Mouse (Mus musculus): Measurements from ENCODE around the gene Ghdc. TPM values are rescaled to one million over a fixed set of nuclear protein-coding genes. Genes with fewer than 3 reads are reported as not detected.

Ghdc gene
- total and polyA plus RNA-seq, 2 experiments, result 7.1 to 17.0 TPM

DNA sequence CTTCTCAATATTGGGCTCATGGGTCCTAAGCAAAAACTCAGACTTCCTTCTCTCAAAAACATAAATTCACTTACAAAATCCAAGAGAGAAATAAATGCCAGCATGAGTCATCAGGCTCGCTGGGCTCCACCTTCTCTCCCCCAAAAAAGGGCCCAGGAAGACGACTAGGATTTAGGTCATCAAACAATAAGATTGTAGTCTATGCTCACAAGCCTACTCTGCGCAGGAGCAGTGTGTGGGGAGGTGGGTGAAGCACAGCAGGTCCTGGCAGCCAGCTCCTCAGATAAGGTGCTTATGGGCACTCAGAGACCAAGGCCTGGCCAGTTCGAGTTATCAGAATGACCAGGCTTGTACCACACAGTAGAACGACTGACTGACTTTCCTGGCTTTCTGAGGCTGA lies 50.4 kb downstream of the Ghdc start:
- peaks cover 14% of the 10 kb centered on the region for H3K36me3 ChIP-seq (ENCODE audit: control insufficient read depth, insufficient read depth, low read length)
- no peak for DNase-seq (ENCODE audit: extremely low read depth, low read depth, low spot score)

DNA sequence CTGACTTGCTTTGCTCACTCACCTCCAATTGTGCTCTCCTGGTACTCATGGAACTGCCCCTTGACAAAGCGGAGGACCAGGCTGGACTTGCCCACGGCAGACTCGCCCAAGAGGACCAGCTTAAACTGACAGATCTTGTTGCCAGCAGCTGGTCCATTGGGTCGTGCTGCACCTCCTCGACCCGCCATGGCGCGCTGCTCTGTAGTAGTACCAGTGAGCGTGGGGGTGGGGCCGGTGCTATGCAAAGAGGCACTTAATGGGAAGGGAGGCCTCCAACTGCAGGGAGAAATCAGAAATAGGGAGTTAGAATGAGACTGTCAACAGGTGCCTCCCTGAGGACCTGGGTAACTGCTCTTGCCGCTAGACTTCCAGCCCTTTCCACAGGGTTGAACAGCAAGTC lies 50.9 kb downstream of the Ghdc start:
- 0 out of 2 replicates have a peak overlapping the region, but pooled peaks have one; percentile 18 for H3K9ac ChIP-seq (ENCODE audit: low read depth, low read length)
- H3K4me1 ChIP-seq (ENCODE audit: control insufficient read depth, insufficient read depth, low read length), result peaks cover 21% of the 10 kb centered on the region
- H3K4me3 ChIP-seq (ENCODE audit: insufficient read depth, low read depth, low read length), result no peak overlapping the region
- H3K27me3 ChIP-seq (ENCODE audit: control insufficient read depth, insufficient read depth, low read length), result no peaks in the 10 kb centered on the region
- peaks cover 14% of the 10 kb centered on the region for H3K36me3 ChIP-seq (ENCODE audit: control insufficient read depth, insufficient read depth, low read length)
- no peak for TF ChIP-seq CTCF (IDR thresholded peaks at IDR 0.05; ENCODE audit: low read depth, low read length)
- TF ChIP-seq POLR2A (IDR thresholded peaks at IDR 0.05; ENCODE audit: extremely low read depth, insufficient read depth, low read length), result no peak
- no peak for DNase-seq (ENCODE audit: extremely low read depth, low read depth, low spot score)
- H3K27ac ChIP-seq (replicated peaks; ENCODE audit: insufficient read depth, low read depth, low read length), result peak overlapping the region; percentile 58; the same call in 1 of the 2 replicates
- 86% methylated on average over 11 of the region's 11 CpGs for WGBS
- H3K79me2 ChIP-seq (ENCODE audit: control insufficient read depth, insufficient read depth, low read length), result peaks cover 12% of the 10 kb centered on the region; the same call in 1 of the 2 replicates

More for the DNA sequence above, 50.4 kb downstream of the Ghdc start:
- no peak overlapping the region for H3K9ac ChIP-seq (ENCODE audit: low read depth, low read length)
- H3K27me3 ChIP-seq (ENCODE audit: control insufficient read depth, insufficient read depth, low read length), result no peaks in the 10 kb centered on the region
- peak overlapping the region; percentile 58 for H3K27ac ChIP-seq (replicated peaks; ENCODE audit: insufficient read depth, low read depth, low read length)
- peaks cover 26% of the 10 kb centered on the region for H3K4me1 ChIP-seq (ENCODE audit: control insufficient read depth, insufficient read depth, low read length)
- peaks cover 12% of the 10 kb centered on the region; the same call in 1 of the 2 replicates for H3K79me2 ChIP-seq (ENCODE audit: control insufficient read depth, insufficient read depth, low read length)
- H3K4me3 ChIP-seq (ENCODE audit: insufficient read depth, low read depth, low read length), result no peak overlapping the region
- TF ChIP-seq POLR2A (IDR thresholded peaks at IDR 0.05; ENCODE audit: extremely low read depth, insufficient read depth, low read length) (no peak), CTCF (IDR thresholded peaks at IDR 0.05; ENCODE audit: low read depth, low read length) (no peak)
- WGBS, result 72% methylated on average over 5 of the region's 5 CpGs

DNA sequence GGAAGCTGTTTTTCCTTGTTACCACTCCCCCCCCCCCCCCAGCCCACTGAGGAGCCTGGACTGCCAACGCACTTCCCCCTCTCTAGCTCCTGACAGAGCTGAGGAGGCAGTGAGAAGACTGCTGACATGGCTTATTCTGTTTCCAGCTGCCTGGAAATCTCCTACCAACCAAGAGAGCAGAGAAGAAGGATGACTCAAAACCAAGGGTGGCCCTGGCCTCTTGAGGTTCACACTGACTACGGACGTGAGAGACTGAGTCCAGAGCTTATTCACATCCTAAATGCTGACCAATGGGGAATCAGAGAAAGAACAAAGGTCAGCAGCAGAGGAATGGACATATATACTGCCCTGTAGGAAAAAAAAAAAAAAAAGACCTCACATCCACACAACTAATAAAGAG lies 51.4 kb downstream of the Ghdc start:
- WGBS, result 74% methylated on average over 3 of the region's 3 CpGs
- no peak overlapping the region for H3K9ac ChIP-seq (ENCODE audit: low read depth, low read length)
- H3K27me3 ChIP-seq (ENCODE audit: control insufficient read depth, insufficient read depth, low read length), result no peaks in the 10 kb centered on the region
- peaks cover 15% of the 10 kb centered on the region for H3K4me1 ChIP-seq (ENCODE audit: control insufficient read depth, insufficient read depth, low read length)
- peaks cover 14% of the 10 kb centered on the region for H3K36me3 ChIP-seq (ENCODE audit: control insufficient read depth, insufficient read depth, low read length)
- H3K79me2 ChIP-seq (ENCODE audit: control insufficient read depth, insufficient read depth, low read length), result peaks cover 12% of the 10 kb centered on the region; the same call in 1 of the 2 replicates
- H3K27ac ChIP-seq (replicated peaks; ENCODE audit: insufficient read depth, low read depth, low read length), result no peak overlapping the region
- no peak for DNase-seq (ENCODE audit: extremely low read depth, low read depth, low spot score)
- TF ChIP-seq CTCF (IDR thresholded peaks at IDR 0.05; ENCODE audit: low read depth, low read length) (no peak), POLR2A (IDR thresholded peaks at IDR 0.05; ENCODE audit: extremely low read depth, insufficient read depth, low read length) (no peak)
- no peak overlapping the region for H3K4me3 ChIP-seq (ENCODE audit: insufficient read depth, low read depth, low read length)

DNA sequence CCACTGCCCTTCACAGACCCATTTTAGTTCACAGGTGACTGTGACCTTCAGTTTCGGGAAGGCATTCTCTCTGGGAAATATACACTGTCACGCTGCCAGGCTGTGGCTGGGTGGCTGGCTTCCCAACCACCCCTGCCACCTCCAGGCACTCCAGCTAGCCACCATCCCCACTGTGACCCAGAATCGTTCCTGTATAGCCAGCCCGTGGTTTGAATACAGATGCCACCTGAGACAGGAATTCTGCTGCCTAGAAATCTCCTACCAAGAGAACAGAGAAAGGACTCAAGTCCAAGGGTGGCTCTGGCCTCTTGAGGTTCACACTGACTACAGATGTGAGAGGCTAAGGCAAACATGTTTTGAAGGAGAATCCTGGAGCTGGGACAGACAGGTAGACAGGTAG lies 51.9 kb downstream of the Ghdc start:
- no peak overlapping the region for H3K27ac ChIP-seq (replicated peaks; ENCODE audit: insufficient read depth, low read depth, low read length)
- 85% methylated on average over 4 of the region's 4 CpGs for WGBS
- peaks cover 13% of the 10 kb centered on the region for H3K4me1 ChIP-seq (ENCODE audit: control insufficient read depth, insufficient read depth, low read length)
- TF ChIP-seq POLR2A (IDR thresholded peaks at IDR 0.05; ENCODE audit: extremely low read depth, insufficient read depth, low read length), result no peak
- no peak for TF ChIP-seq CTCF (IDR thresholded peaks at IDR 0.05; ENCODE audit: low read depth, low read length)
- H3K79me2 ChIP-seq (ENCODE audit: control insufficient read depth, insufficient read depth, low read length), result peaks cover 12% of the 10 kb centered on the region; the same call in 1 of the 2 replicates
- H3K36me3 ChIP-seq (ENCODE audit: control insufficient read depth, insufficient read depth, low read length), result peaks cover 14% of the 10 kb centered on the region
- no peaks in the 10 kb centered on the region for H3K27me3 ChIP-seq (ENCODE audit: control insufficient read depth, insufficient read depth, low read length)
- no peak overlapping the region for H3K4me3 ChIP-seq (ENCODE audit: insufficient read depth, low read depth, low read length)
- DNase-seq (ENCODE audit: extremely low read depth, low read depth, low spot score), result no peak
- H3K9ac ChIP-seq (ENCODE audit: low read depth, low read length), result no peak overlapping the region

DNA sequence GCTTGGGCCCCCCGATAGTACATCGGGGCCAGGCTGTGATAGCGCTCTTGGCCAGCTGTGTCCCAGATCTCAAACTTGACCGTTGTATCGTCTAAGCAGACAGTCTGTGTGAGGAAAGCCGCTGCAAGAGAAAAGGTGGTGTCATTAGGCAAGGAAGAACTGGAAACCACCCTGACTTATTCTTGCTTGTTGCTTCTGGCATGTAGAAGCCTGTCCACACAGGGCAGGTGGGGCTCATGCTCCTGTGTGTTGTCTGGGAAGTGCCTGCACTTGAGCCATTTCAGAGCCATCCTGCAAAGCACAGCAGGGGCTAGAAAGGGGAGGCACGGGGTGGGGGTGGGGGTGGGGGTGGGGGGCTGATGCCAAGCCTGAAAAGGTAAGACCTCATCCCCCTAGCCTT lies 52.3 kb downstream of the Ghdc start:
- Histone ChIP-seq H3K4me1 (ENCODE audit: control insufficient read depth, insufficient read depth, low read length) (peaks cover 13% of the 10 kb centered on the region), H3K9ac (ENCODE audit: low read depth, low read length) (no peak overlapping the region), H3K4me3 (ENCODE audit: insufficient read depth, low read depth, low read length) (no peak overlapping the region), H3K36me3 (ENCODE audit: control insufficient read depth, insufficient read depth, low read length) (peaks cover 14% of the 10 kb centered on the region), H3K27me3 (ENCODE audit: control insufficient read depth, insufficient read depth, low read length) (no peaks in the 10 kb centered on the region), H3K27ac (replicated peaks; ENCODE audit: insufficient read depth, low read depth, low read length) (no peak overlapping the region), H3K79me2 (ENCODE audit: control insufficient read depth, insufficient read depth, low read length) (peaks cover 12% of the 10 kb centered on the region; the same call in 1 of the 2 replicates)
- DNase-seq (ENCODE audit: extremely low read depth, low read depth, low spot score), result no peak
- no peak for TF ChIP-seq CTCF (IDR thresholded peaks at IDR 0.05; ENCODE audit: low read depth, low read length)
- TF ChIP-seq POLR2A (IDR thresholded peaks at IDR 0.05; ENCODE audit: extremely low read depth, insufficient read depth, low read length), result no peak
- WGBS, result 96% methylated on average over 7 of the region's 7 CpGs

DNA sequence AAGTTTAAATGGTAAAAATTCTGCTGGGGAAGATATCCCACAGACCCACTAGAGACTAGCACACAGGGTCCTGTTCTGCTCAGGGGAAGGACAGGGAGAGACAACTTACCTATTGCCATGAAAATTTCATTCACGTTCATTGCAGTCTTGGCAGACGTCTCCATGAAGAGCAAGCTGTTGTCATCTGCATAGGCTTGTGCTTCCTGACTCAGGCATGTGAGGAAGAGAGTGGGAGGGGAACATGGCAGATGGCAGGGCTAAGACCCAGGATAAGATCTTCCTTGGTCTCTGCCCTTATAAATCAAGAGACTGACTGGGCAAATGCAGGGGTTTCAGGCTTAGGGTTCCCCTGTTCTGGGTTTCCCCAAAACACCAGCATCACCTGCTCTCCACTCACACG lies 54.1 kb downstream of the Ghdc start:
- TF ChIP-seq CTCF (IDR thresholded peaks at IDR 0.05; ENCODE audit: low read depth, low read length), result no peak
- no peak for TF ChIP-seq POLR2A (IDR thresholded peaks at IDR 0.05; ENCODE audit: extremely low read depth, insufficient read depth, low read length)
- DNase-seq (ENCODE audit: extremely low read depth, low read depth, low spot score), result no peak
- Histone ChIP-seq H3K4me1 (ENCODE audit: control insufficient read depth, insufficient read depth, low read length) (peaks cover 8% of the 10 kb centered on the region), H3K9ac (ENCODE audit: low read depth, low read length) (no peak overlapping the region), H3K4me3 (ENCODE audit: insufficient read depth, low read depth, low read length) (no peak overlapping the region), H3K27ac (replicated peaks; ENCODE audit: insufficient read depth, low read depth, low read length) (no peak overlapping the region), H3K36me3 (ENCODE audit: control insufficient read depth, insufficient read depth, low read length) (peaks cover 14% of the 10 kb centered on the region), H3K79me2 (ENCODE audit: control insufficient read depth, insufficient read depth, low read length) (peaks cover 9% of the 10 kb centered on the region; the same call in 1 of the 2 replicates), H3K27me3 (ENCODE audit: control insufficient read depth, insufficient read depth, low read length) (no peaks in the 10 kb centered on the region)
- WGBS, result 87% methylated on average over 3 of the region's 3 CpGs

Other genes starting within 250 kb of the Ghdc start
- gene Acly, start 243.0 kb downstream of the Ghdc start, total RNA-seq (2014; rRNA removed), result 205 and 272 TPM in 2 replicates
- gene Acly, start 243.0 kb downstream of the Ghdc start, polyA plus RNA-seq (2012; rRNA removed), result 118 and 124 TPM in 2 replicates
- gene Ttc25, start 225.3 kb downstream of the Ghdc start, total RNA-seq (2014; rRNA removed), result 0.28 and 0.40 TPM in 2 replicates
- 0.04 and 0.05 TPM in 2 replicates for gene Ttc25, start 225.3 kb downstream of the Ghdc start, polyA plus RNA-seq (2012; rRNA removed)
- 10.1 and 11.6 TPM in 2 replicates for gene Cnp, start 196.1 kb downstream of the Ghdc start, total RNA-seq (2014; rRNA removed)
- 11.0 and 17.3 TPM in 2 replicates for gene Cnp, start 196.1 kb downstream of the Ghdc start, polyA plus RNA-seq (2012; rRNA removed)
- gene Nkiras2, start 151.7 kb downstream of the Ghdc start, total RNA-seq (2014; rRNA removed), result 13.7 and 16.0 TPM in 2 replicates
- gene Nkiras2, start 151.7 kb downstream of the Ghdc start, polyA plus RNA-seq (2012; rRNA removed), result 32.0 and 33.4 TPM in 2 replicates
- gene Dnajc7, start 150.8 kb downstream of the Ghdc start, total RNA-seq (2014; rRNA removed), result 40.9 and 44.7 TPM in 2 replicates
- 16.1 and 16.7 TPM in 2 replicates for gene Dnajc7, start 150.8 kb downstream of the Ghdc start, polyA plus RNA-seq (2012; rRNA removed)
- not detected in 2 replicates for gene Zfp385c, start 78.5 kb downstream of the Ghdc start, total RNA-seq (2014; rRNA removed)
- not detected in 2 replicates for gene Zfp385c, start 78.5 kb downstream of the Ghdc start, polyA plus RNA-seq (2012; rRNA removed)
- 8.1 and 11.9 TPM in 2 replicates for gene Dhx58, start 66.7 kb downstream of the Ghdc start, total RNA-seq (2014; rRNA removed)
- 9.2 and 16.3 TPM in 2 replicates for gene Dhx58, start 66.7 kb downstream of the Ghdc start, polyA plus RNA-seq (2012; rRNA removed)
- gene Kat2a, start 58.5 kb downstream of the Ghdc start, total RNA-seq (2014; rRNA removed), result 3.3 and 4.9 TPM in 2 replicates
- gene Kat2a, start 58.5 kb downstream of the Ghdc start, polyA plus RNA-seq (2012; rRNA removed), result 16.1 and 18.9 TPM in 2 replicates
- gene Hspb9, start 57.1 kb downstream of the Ghdc start, total RNA-seq (2014; rRNA removed), result not detected in 2 replicates
- not detected in 2 replicates for gene Hspb9, start 57.1 kb downstream of the Ghdc start, polyA plus RNA-seq (2012; rRNA removed)
- gene Rab5c, start 32.7 kb downstream of the Ghdc start, total RNA-seq (2014; rRNA removed), result 70.8 and 71.3 TPM in 2 replicates
- 140 and 149 TPM in 2 replicates for gene Rab5c, start 32.7 kb downstream of the Ghdc start, polyA plus RNA-seq (2012; rRNA removed)
- not detected in 2 replicates for gene Kcnh4, start 11.0 kb downstream of the Ghdc start, total RNA-seq (2014; rRNA removed)
- gene Kcnh4, start 11.0 kb downstream of the Ghdc start, polyA plus RNA-seq (2012; rRNA removed), result not detected in 2 replicates
- gene Hcrt, start 8.0 kb downstream of the Ghdc start, total RNA-seq (2014; rRNA removed), result not detected in 2 replicates
- not detected in 2 replicates for gene Hcrt, start 8.0 kb downstream of the Ghdc start, polyA plus RNA-seq (2012; rRNA removed)
- 31.8 and 33.0 TPM in 2 replicates for gene Stat5b, start 79.8 kb upstream of the Ghdc start, total RNA-seq (2014; rRNA removed)
- 32.0 and 35.2 TPM in 2 replicates for gene Stat5b, start 79.8 kb upstream of the Ghdc start, polyA plus RNA-seq (2012; rRNA removed)
- gene Stat5a, start 88.4 kb upstream of the Ghdc start, total RNA-seq (2014; rRNA removed), result 6.9 and 7.8 TPM in 2 replicates
- 15.0 and 18.0 TPM in 2 replicates for gene Stat5a, start 88.4 kb upstream of the Ghdc start, polyA plus RNA-seq (2012; rRNA removed)
- 58.5 and 76.4 TPM in 2 replicates for gene Stat3, start 168.6 kb upstream of the Ghdc start, total RNA-seq (2014; rRNA removed)
- 48.7 and 60.4 TPM in 2 replicates for gene Stat3, start 168.6 kb upstream of the Ghdc start, polyA plus RNA-seq (2012; rRNA removed)
- gene Cavin1, start 199.9 kb upstream of the Ghdc start, total RNA-seq (2014; rRNA removed), result 3.8 and 4.1 TPM in 2 replicates
- 3.9 and 4.0 TPM in 2 replicates for gene Cavin1, start 199.9 kb upstream of the Ghdc start, polyA plus RNA-seq (2012; rRNA removed)
- 21.5 and 26.8 TPM in 2 replicates for gene Atp6v0a1, start 238.5 kb upstream of the Ghdc start, total RNA-seq (2014; rRNA removed)
- gene Atp6v0a1, start 238.5 kb upstream of the Ghdc start, polyA plus RNA-seq (2012; rRNA removed), result 37.7 and 39.2 TPM in 2 replicates

Data from liver, adult 2 months (tissue).